Mouse (Mus musculus): ENCODE data around the gene Gm42674.

- no peak for TF ChIP-seq CTCF (IDR thresholded peaks at IDR 0.05; ENCODE audit: low read depth)
- no peak for TF ChIP-seq EP300 (IDR thresholded peaks at IDR 0.05; ENCODE audit: low read depth)
These were observed 25.2 kb upstream of the Gm42674 start for GRCm38 (mm10) chr3:90576351-90577001.

Measured in heart, postnatal 0 days (tissue).